Mouse (Mus musculus) layer of hippocampus, adult 9-10 months (tissue): ENCODE measurements around the gene Fat1.

Experiments
- DNase-seq: peaks from one replicate; pipeline ENCODE4 v3.0.0; 2022; ENCODE audit warnings: low spot score

The Fat1 gene

DNA sequence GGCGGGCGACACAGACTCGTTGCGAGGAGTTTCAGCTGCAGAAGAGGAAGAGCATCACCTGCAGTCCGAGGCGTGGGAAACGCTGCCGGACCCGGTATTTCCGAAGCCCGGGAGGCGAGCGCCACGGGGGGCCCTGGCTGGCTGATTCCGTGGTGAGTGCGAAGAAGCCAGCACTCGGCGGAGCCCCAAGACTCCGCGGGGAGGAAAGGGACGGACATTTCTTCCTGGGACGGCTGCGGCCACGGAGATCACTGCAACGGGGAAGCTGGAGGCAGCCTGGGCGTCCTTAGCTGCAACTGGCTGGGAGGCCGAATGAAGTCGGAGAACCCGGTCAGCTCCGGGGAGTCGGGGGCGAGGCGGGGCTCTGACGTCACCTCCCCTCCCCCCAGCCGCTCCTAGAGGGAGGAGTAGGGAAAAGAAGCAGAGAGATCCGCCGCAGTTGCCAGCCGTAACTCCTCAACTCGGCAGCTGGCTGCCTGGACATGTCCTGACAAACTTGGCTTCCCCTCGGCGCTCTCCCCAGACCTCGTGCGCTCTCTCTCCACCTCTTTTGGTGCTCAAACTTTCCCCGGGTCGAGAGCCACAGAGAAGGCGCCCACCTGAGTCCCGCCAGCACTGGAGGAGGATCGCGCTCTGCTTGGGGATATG lies at the start of gene Fat1:
Fat1 (plus strand) TSS at position 598 of the 648 bp plus-strand sequence.
- DNase-seq, result no peak

DNA sequence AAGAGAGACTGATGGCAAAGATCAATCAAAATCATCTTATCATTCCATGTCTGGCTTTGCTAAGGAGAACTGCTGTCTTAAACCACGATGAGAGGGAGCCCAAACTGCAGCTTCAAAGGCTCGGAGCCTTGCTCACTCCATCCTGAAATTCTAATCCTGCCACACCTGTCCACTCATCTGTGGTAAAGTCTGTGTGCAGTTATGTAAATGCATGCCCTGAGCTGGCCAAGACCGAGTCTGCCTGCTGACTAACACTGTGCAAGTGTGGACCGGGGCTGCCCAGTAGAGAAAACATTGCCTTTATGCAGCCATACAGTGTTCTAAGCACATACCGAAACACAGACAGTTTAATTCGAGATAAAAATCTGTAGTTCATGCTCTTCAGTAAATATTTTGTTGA lies 40.6 kb upstream of the Fat1 start:
- DNase-seq, result no peak

DNA sequence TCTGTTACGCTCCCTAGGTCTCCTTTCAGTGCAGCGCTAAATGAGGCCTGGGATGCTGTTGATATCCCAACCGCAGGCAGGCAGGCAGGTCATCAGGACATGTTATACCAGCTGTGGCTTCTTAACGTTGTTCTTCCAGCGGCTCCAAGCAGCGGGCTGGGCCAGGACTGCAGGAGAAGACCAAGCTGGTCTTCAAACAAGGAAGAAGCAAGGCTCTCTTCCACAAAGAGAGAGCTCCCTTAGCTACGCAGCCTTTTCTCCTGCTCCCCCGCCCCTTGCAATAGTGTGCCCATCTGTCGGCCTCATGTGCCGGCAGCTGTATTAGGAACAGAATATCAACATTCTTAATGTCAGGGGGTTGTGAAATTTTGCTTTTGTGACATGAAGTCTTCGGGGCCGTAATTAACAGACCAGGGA lies 35.7 kb upstream of the Fat1 start:
- DNase-seq, result peak; percentile 20

DNA sequence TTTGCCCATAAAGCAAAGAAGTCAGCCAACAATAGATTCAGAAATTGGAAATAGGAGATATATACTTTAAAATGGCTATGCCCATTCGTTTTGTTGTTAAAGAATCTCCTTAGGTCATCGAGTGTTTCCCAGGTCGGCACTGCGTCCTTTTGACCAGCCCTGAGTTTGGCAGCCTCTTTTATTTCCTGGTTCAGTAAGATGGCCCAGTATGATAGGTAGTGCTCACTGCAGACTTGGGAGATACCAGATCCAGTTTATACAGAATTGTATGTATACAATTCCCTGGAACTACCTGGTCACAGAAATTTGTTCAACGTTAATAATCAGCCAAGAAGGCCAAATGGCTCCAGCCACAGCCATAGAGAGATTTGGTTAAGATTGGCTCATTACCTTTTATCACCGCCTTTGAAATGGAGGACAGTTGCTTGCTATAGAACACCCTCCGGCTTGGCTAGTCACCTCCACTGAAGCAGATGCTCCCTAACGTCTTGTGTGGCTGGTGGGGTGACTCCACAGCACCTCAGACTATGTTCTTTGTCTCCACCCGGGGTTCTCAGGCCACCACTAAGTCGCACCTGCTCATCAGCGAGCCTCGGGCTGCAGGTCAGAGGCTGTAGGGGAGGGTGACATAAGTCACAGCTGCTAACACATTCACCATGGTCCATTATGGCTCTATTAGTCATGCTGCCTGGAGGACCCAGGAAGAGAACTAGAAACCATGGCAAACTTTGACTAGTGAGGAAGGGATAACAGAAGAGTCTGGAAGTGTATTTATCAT lies 23.9 kb upstream of the Fat1 start:
- DNase-seq, result no peak

GRCm38 (mm10) chr8:44919487-44920082 lies 15.7 kb upstream of the Fat1 start:
- DNase-seq, result no peak

- no peak for DNase-seq
Observed at GRCm38 (mm10) chr8:44920379-44921032, 14.7 kb upstream of the Fat1 start.

DNA sequence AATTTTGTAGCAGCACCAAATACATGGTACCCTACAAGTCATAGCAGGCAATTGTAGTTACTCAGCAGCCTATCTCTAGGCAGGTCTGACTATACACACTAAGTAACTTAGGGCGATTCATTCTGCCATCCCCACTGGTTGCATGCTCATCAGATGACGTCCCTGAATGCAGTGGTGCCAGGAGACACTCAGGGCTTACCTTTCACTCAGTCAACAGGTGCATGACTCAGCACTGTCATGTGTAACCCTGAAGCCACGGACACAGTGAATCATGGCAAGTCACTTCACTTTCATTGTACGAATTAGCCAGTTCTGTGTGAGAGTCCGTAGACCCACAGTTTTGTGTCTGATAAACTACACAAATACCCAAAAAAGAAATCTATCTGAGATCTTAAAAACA lies 10.3 kb upstream of the Fat1 start:
- no peak for DNase-seq

DNA sequence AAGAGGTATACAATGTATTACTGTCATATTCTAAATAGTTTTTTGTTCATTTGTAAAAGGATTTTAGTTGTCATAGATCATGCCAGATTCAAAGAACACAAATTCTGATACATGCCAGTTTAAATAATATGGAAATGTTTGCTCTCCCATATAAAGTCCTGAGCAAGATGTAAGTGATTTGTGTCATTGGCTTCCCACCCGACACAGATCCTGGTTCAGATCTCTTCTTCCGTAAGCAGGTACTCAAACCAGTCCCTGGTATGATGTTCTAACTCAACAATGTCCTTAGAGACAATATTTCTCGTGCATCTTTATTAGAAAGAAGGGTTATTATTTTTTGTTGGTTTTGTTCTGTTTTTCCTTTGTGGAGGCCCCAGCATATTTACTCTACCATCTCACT lies 5.2 kb upstream of the Fat1 start:
- no peak for DNase-seq

DNA sequence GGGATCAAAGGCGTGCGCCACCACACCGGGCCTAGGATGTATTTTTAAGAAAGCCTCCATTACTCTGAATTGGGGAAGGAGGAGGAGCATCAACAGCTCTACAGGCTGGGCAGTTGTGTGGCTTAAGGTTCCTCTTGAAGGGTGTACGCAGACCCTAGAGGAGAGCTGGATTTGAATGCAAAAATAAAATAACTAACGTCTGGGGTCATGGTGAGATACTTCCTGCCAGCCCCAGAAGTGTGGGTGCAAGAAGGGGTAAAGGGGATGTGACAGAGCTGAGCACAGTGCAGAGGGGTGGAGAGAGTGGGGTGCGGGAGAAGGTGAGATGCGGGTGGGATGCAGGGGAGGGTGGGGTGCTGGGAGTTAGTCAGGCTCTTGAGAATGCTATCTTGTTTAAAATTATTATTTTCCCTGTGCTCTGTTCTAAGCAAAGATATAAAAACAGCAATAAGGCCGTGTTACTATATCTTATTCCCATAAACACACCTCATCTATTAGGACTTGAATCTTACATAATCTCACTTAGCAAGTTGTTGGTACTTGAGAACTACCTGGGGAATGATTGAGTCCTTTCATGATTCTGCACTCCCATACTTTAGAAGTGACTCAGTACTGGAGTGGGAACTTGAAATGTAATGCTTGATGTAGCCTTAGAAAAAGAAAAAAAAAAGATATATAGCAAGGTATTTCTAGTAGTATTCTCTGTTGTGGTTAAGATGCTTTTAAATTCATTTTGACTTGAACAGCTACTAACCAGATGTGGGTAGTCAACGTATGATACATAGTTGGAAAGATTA lies 2.5 kb upstream of the Fat1 start:
- no peak for DNase-seq

DNA sequence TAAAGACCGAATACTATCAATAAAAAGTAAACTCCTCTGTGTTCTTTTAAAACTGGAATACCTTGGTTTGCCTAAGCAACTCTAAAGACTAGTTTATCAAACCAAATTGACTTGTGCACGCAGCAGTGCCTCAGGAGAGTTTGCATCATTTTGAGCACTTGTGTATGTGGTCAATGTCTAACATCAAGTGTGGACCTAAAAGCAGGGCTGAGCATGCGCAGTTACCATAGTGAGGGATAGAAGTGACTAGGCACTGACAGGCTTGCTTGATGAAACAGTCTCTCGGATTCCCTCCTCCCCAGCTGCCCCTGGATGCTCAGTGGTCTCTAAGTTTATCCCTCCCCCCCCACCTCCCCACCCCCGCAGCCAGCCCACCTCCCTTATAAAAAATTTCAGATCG lies 1.8 kb upstream of the Fat1 start:
- no peak for DNase-seq

GRCm38 (mm10) chr8:44934416-44934815 lies 831 bp upstream of the Fat1 start:
- DNase-seq, result no peak

- DNase-seq, result peak; percentile 68
Observed at GRCm38 (mm10) chr8:44935741-44936140, 494 bp downstream of the Fat1 start.

GRCm38 (mm10) chr8:44936481-44936961 lies 1.3 kb downstream of the Fat1 start:
- DNase-seq, result no peak

- no peak for DNase-seq
Observed at GRCm38 (mm10) chr8:44937141-44937825, 2.0 kb downstream of the Fat1 start.

GRCm38 (mm10) chr8:44937905-44938642 lies 2.8 kb downstream of the Fat1 start:
- DNase-seq, result peak; percentile 74

- DNase-seq, result no peak
Observed at GRCm38 (mm10) chr8:44938643-44938979, 3.4 kb downstream of the Fat1 start.

- no peak for DNase-seq
Observed at GRCm38 (mm10) chr8:44945577-44945976, 10.3 kb downstream of the Fat1 start.

GRCm38 (mm10) chr8:44948597-44948996 lies 13.3 kb downstream of the Fat1 start:
- DNase-seq, result no peak

DNA sequence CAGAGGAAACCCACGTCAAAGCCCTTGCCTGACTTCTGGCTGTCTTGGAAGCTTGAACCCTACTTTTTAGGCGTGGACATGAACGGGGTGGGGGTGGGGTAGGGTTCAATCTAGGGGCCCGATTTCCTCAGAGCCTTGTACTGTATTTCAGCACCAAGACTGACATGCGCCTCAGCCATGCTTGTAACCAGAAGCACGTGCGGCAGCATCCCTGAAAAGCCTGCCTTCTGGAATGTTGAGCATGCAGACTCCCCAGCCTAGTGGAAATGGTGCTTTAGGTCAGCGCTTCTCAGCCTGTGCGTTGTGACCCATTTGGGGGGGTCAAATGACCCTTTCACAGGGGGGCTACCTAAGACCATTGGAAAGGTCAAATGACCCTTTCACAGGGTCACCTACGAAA lies 25.2 kb downstream of the Fat1 start:
- DNase-seq, result no peak

DNA sequence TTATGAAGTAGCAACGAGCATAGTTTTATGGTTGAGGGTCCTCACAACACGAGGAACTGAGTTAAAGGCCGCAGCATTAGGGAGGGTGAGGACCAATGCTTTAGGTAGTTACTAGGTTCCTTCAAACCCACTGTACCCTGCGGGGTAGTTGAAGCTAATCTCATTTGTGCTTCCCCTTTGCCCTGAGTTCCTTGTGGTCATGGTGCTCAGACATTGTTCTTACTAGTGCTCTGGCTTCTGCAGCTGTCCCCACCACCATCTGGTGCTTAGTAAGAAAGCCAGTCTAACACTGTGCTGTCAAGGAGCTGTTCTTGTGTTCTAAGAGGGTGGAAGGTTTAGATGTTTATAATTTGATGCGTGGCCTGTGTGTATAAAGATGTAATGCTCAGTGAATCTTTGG lies 25.7 kb downstream of the Fat1 start:
- no peak for DNase-seq

DNA sequence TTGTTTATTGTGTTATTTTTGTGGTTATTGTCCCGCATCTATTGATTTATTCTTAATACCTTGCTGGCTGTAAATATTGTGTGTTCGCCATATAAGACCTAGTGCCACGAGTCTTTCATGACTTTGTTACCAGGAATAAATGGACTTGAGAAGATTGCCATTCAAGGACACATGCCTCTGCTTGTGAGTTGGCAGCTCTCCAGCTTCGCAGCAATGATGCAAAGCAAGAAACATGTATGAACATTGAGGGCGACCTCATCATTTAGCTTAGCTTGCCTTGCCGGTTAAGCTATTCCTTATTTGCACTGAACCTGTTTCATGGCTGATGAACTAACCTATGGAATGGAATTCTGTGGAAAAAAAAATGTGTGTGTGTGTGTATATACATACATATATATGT lies 26.2 kb downstream of the Fat1 start:
- no peak for DNase-seq
